22 mouse cellular contexts compared by ENCODE assay signal in the genomic region with DNA sequence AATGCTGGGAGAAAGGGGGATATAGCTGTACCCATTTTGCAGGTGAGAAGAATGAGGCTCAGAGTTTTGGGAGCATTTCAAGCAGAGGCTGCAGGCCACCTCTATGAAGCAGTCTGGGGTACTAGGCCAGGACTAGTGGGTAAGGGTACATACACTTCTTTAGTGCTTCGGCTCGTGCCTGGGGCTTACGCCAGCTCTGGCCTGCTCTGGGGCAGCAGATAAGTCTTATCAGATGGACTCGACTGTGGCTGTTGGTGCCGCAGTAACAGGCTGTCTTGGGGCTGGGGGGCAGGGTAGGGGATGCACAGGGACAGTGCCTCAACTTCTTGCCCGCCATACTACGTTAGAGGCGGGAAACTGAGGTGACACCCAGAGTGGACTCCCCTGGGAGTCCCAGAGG. TPM values are rescaled to one million over a fixed set of nuclear protein-coding genes. Genes with fewer than 3 reads are reported as not detected.
A peak's percentile ranks its signal among the peaks of the same experiment; 100 is the strongest.
DNase-seq lines count a peak whose midpoint lies in the region; ATAC-seq and TF ChIP-seq lines count a peak whose summit lies in the region.
"Had no signal": no experiment of that assay in that cellular context is flagged by ENCODE, and none has a peak within 500 bp of the region (broad histone marks: within the 10 kb centered on the region; RNA-seq: fewer than 3 reads in every experiment).

No protein-coding gene starts in this region.

- peak; percentile 85 for ATAC-seq in liver, embryonic 11.5 days (replicated peaks; ENCODE audit: low FRiP score)
- ATAC-seq in megakaryocyte progenitor cell, adult 5-6 weeks (replicated peaks; ENCODE audit: poor library complexity), result peak; percentile 48
- no peak for ATAC-seq in hindbrain, postnatal 0 days
- ATAC-seq: forebrain, embryonic 14.5 days; hindbrain, embryonic 16.5 days had no signal

- TF ChIP-seq POLR2A in MEL (IDR thresholded peaks at IDR 0.05; ENCODE audit: control insufficient read depth in 1 of 2, insufficient read depth in 1 of 2, low read depth in 1 of 2, low read length in 2 of 2, poor library complexity in 1 of 2), result peak in 1 of 2 experiments; percentile 15; a peak in 1 of 4 replicates

- H3K4me1 ChIP-seq in heart, embryonic 10.5 days, result no peaks in the 10 kb centered on the region
- H3K4me1 ChIP-seq in MEL (ENCODE audit: control insufficient read depth in 1 of 2, insufficient read depth in 2 of 2, low read length in 2 of 2), result peaks cover 29 to 51% of the 10 kb centered on the region in 2 experiments
- H3K4me1 ChIP-seq in liver, embryonic 11.5 days (replicated peaks; ENCODE audit: control insufficient read depth, insufficient read depth, low read length), result peaks cover 10% of the 10 kb centered on the region
- H3K4me1 ChIP-seq in hindbrain, postnatal 0 days (ENCODE audit: insufficient read depth, low read length), result no peaks in the 10 kb centered on the region
- H3K4me1 ChIP-seq: neural tube, embryonic 15.5 days had no signal

- peaks cover 48% of the 10 kb centered on the region for H3K79me2 ChIP-seq in MEL (ENCODE audit: control insufficient read depth, insufficient read depth, low read length, poor library complexity)

- TF ChIP-seq RAD21 in MEL (IDR thresholded peaks at IDR 0.05; ENCODE audit: low read depth, low read length), result no peak

- H3K9ac ChIP-seq in MEL (ENCODE audit: control insufficient read depth, low read depth, low read length, poor library complexity, severe bottlenecking), result peak overlapping the region; percentile 79
- H3K9ac ChIP-seq in liver, embryonic 11.5 days (ENCODE audit: low read depth, low read length), result peak overlapping the region; percentile 75
- H3K9ac ChIP-seq in hindbrain, postnatal 0 days (replicated peaks; ENCODE audit: low read length), result no peak overlapping the region
- H3K9ac ChIP-seq: lung, embryonic 14.5 days; neural tube, embryonic 15.5 days had no signal

- no peak for TF ChIP-seq EP300 in MEL (IDR thresholded peaks at IDR 0.05; ENCODE audit: low read depth in 1 of 2, low read length in 2 of 2)

- H3K27ac ChIP-seq in heart, embryonic 10.5 days, result no peak overlapping the region
- H3K27ac ChIP-seq in MEL (ENCODE audit: control insufficient read depth, low read depth, low read length), result peak overlapping the region; percentile 98
- peak overlapping the region; percentile 77 for H3K27ac ChIP-seq in liver, embryonic 11.5 days (ENCODE audit: low read depth, low read length)
- H3K27ac ChIP-seq in hindbrain, postnatal 0 days, result no peak overlapping the region
- H3K27ac ChIP-seq: neural tube, embryonic 15.5 days had no signal

- TF ChIP-seq CTCF in MEL (IDR thresholded peaks at IDR 0.05 in 2 of 3, conservative IDR thresholded peaks at IDR 0.05 in 1 of 3; ENCODE audit: control insufficient read depth in 1 of 3, insufficient read depth in 1 of 3, low read depth in 2 of 3, low read length in 3 of 3, poor library complexity in 1 of 3, severe bottlenecking in 1 of 3), result no peak
- no peak for TF ChIP-seq CTCF in hindbrain, postnatal 0 days (IDR thresholded peaks at IDR 0.05; ENCODE audit: low read depth)

- 0 out of 2 replicates have a peak overlapping the region, but pooled peaks have one; percentile 12 for H3K4me3 ChIP-seq in heart, embryonic 10.5 days
- peak overlapping the region; percentile 62 to 73 for H3K4me3 ChIP-seq in MEL (ENCODE audit: control insufficient read depth in 1 of 2, insufficient read depth in 1 of 2, low read depth in 2 of 2, low read length in 2 of 2)
- peak overlapping the region; percentile 45 for H3K4me3 ChIP-seq in liver, embryonic 11.5 days (ENCODE audit: low read depth, low read length)
- H3K4me3 ChIP-seq in hindbrain, postnatal 0 days (ENCODE audit: low read length), result no peak overlapping the region
- H3K4me3 ChIP-seq: neural tube, embryonic 15.5 days had no signal

- no peaks in the 10 kb centered on the region for H3K36me3 ChIP-seq in heart, embryonic 10.5 days
- peaks cover 0 to 49% of the 10 kb centered on the region in 2 experiments; a peak in 2 of 4 replicates for H3K36me3 ChIP-seq in MEL (ENCODE audit: control insufficient read depth in 1 of 2, insufficient read depth in 2 of 2, low read length in 2 of 2)
- no peaks in the 10 kb centered on the region for H3K36me3 ChIP-seq in liver, embryonic 11.5 days (ENCODE audit: control insufficient read depth, insufficient read depth, low read length)
- H3K36me3 ChIP-seq in hindbrain, postnatal 0 days (ENCODE audit: insufficient read depth, low read length), result no peaks in the 10 kb centered on the region
- H3K36me3 ChIP-seq: neural tube, embryonic 15.5 days had no signal

- 50% methylated on average over 8 of the region's 8 CpGs for WGBS in heart, embryonic 10.5 days
- WGBS in liver, embryonic 11.5 days, result 42% methylated on average over 8 of the region's 8 CpGs
- WGBS in hindbrain, postnatal 0 days, result 90% methylated on average over 8 of the region's 8 CpGs

- intact Hi-C loops in left cerebral cortex, postnatal 25 days (cut with DNase I), result no loop called here

- no peak for DNase-seq in heart, embryonic 10.5 days (ENCODE audit: low spot score)
- DNase-seq in heart, adult 11 months, result no peak
- DNase-seq in MEL (ENCODE audit: low read depth, low spot score), result peak; percentile 94
- DNase-seq in liver, embryonic 11.5 days (ENCODE audit: low spot score), result no peak
- DNase-seq in left cerebral cortex, postnatal 25 days (ENCODE audit: low spot score in 2 of 2), result no peak
- no peak for DNase-seq in hindbrain, postnatal 0 days (ENCODE audit: low spot score)
- DNase-seq in cerebellum, adult 8-10 months, result no peak
- DNase-seq: cerebellum, adult 18-20 months; kidney, adult 2 months; kidney, postnatal 4 days; left cerebral cortex, postnatal 4 days; lung, embryonic 14.5 days; thymus, postnatal 14 days had no signal

- no peaks in the 10 kb centered on the region for H3K9me3 ChIP-seq in heart, embryonic 10.5 days
- no peaks in the 10 kb centered on the region for H3K9me3 ChIP-seq in MEL (replicated peaks; ENCODE audit: insufficient read depth, low read length)
- H3K9me3 ChIP-seq in liver, embryonic 11.5 days (ENCODE audit: control insufficient read depth, low read length), result no peaks in the 10 kb centered on the region
- no peaks in the 10 kb centered on the region for H3K9me3 ChIP-seq in hindbrain, postnatal 0 days (ENCODE audit: low read length)
- H3K9me3 ChIP-seq: neural tube, embryonic 15.5 days had no signal

- no peaks in the 10 kb centered on the region for H3K27me3 ChIP-seq in heart, embryonic 10.5 days (ENCODE audit: insufficient read depth, poor library complexity, severe bottlenecking)
- H3K27me3 ChIP-seq in MEL (ENCODE audit: control insufficient read depth in 1 of 2, insufficient read depth in 2 of 2, low read length in 2 of 2), result no peaks in the 10 kb centered on the region
- no peaks in the 10 kb centered on the region for H3K27me3 ChIP-seq in liver, embryonic 11.5 days (replicated peaks; ENCODE audit: control insufficient read depth, insufficient read depth, low read length)
- H3K27me3 ChIP-seq in hindbrain, postnatal 0 days (ENCODE audit: insufficient read depth, low read length), result no peaks in the 10 kb centered on the region
- H3K27me3 ChIP-seq: neural tube, embryonic 15.5 days had no signal

- peak overlapping the region; percentile 62 for H3K4me2 ChIP-seq in liver, embryonic 11.5 days
- no peak overlapping the region for H3K4me2 ChIP-seq in hindbrain, postnatal 0 days (ENCODE audit: low read depth, low read length)
- H3K4me2 ChIP-seq: lung, embryonic 14.5 days; neural tube, embryonic 15.5 days had no signal

RNA-seq across cellular contexts. Expression of a gene that starts 9.6 kb away (rescaled TPM):
- 18.0 and 20.2 TPM in 2 replicates for polyA plus RNA-seq in heart, embryonic 10.5 days (2016; fragmentation: Nextera tagmentation; extraction: Ambion mirVana)
- total RNA-seq in MEL (2012; rRNA removed), result 321 and 385 TPM in 2 replicates
- polyA plus RNA-seq in MEL (2012; ENCODE audit: insufficient read depth in 1 of 2, insufficient read length in 2 of 2, low read depth in 1 of 2, low replicate concordance in 2 of 2, missing spikeins in 1 of 2), result 100 to 1,000 TPM; 128 to 496 TPM
- polyA plus RNA-seq in liver, embryonic 11.5 days (2014; fragmentation: Nextera tagmentation; extraction: Ambion mirVana), result 157 and 162 TPM in 2 replicates
- total RNA-seq in megakaryocyte progenitor cell, adult 5-6 weeks (2015), result 10.7 and 26.3 TPM in 2 replicates
- total RNA-seq in megakaryocyte progenitor cell, adult 5-6 weeks (2017), result 8.7 and 20.8 TPM in 2 replicates
- not detected for total RNA-seq in left cerebral cortex, postnatal 25 days (2021)
- total RNA-seq in hindbrain, postnatal 0 days (2014; rRNA removed), result not detected in 2 replicates
- not detected in 2 replicates for polyA plus RNA-seq in hindbrain, postnatal 0 days (2015; fragmentation: Nextera tagmentation; extraction: Ambion mirVana)
- total RNA-seq: layer of hippocampus, postnatal 25 days; left cerebral cortex, postnatal 4 days had no signal
- polyA plus RNA-seq: cortical plate, adult 2 months; neural tube, embryonic 15.5 days had no signal

RNA-seq across cellular contexts. Expression of a gene that starts 20.5 kb away (rescaled TPM):
- 36.4 and 36.9 TPM in 2 replicates for polyA plus RNA-seq in heart, embryonic 10.5 days (2016; fragmentation: Nextera tagmentation; extraction: Ambion mirVana)
- total RNA-seq in MEL (2012; rRNA removed), result 6.3 and 7.8 TPM in 2 replicates
- polyA plus RNA-seq in MEL (2012; ENCODE audit: insufficient read depth in 1 of 2, insufficient read length in 2 of 2, low read depth in 1 of 2, low replicate concordance in 2 of 2, missing spikeins in 1 of 2), result 10 to 100 TPM in 1 of 2 experiments, not detected in 1; 19.7 TPM
- polyA plus RNA-seq in liver, embryonic 11.5 days (2014; fragmentation: Nextera tagmentation; extraction: Ambion mirVana), result 21.1 and 22.5 TPM in 2 replicates
- 9.2 and 10.4 TPM in 2 replicates for total RNA-seq in megakaryocyte progenitor cell, adult 5-6 weeks (2015)
- 6.5 and 7.6 TPM in 2 replicates for total RNA-seq in megakaryocyte progenitor cell, adult 5-6 weeks (2017)
- total RNA-seq in left cerebral cortex, postnatal 25 days (2021), result 10 to 100 TPM; 49.9 to 50.4 TPM
- 97.9 and 105 TPM in 2 replicates for total RNA-seq in hindbrain, postnatal 0 days (2014; rRNA removed)
- 54.5 and 57.4 TPM in 2 replicates for polyA plus RNA-seq in hindbrain, postnatal 0 days (2015; fragmentation: Nextera tagmentation; extraction: Ambion mirVana)

RNA-seq across cellular contexts. Expression of a gene that starts 39.8 kb away (rescaled TPM):
- polyA plus RNA-seq in heart, embryonic 10.5 days (2016; fragmentation: Nextera tagmentation; extraction: Ambion mirVana), result not detected in 2 replicates
- not detected in 2 replicates for total RNA-seq in MEL (2012; rRNA removed)
- not detected for polyA plus RNA-seq in MEL (2012; ENCODE audit: insufficient read depth in 1 of 2, insufficient read length in 2 of 2, low read depth in 1 of 2, low replicate concordance in 2 of 2, missing spikeins in 1 of 2)
- not detected in 2 replicates for polyA plus RNA-seq in liver, embryonic 11.5 days (2014; fragmentation: Nextera tagmentation; extraction: Ambion mirVana)
- total RNA-seq in megakaryocyte progenitor cell, adult 5-6 weeks (2015), result not detected in 2 replicates
- not detected in 2 replicates for total RNA-seq in megakaryocyte progenitor cell, adult 5-6 weeks (2017)
- not detected for total RNA-seq in left cerebral cortex, postnatal 25 days (2021)
- total RNA-seq in hindbrain, postnatal 0 days (2014; rRNA removed), result not detected in 2 replicates
- not detected in 2 replicates for polyA plus RNA-seq in hindbrain, postnatal 0 days (2015; fragmentation: Nextera tagmentation; extraction: Ambion mirVana)
- total RNA-seq: gastrocnemius, postnatal 4 days; layer of hippocampus, postnatal 25 days; left cerebral cortex, postnatal 4 days had no signal
- polyA plus RNA-seq: cortical plate, adult 2 months; embryonic facial prominence, embryonic 14.5 days; forebrain, embryonic 14.5 days; heart, embryonic 16.5 days; hindbrain, embryonic 16.5 days; kidney, adult 2 months; lung, embryonic 14.5 days had no signal

RNA-seq across cellular contexts. Expression of a gene that starts 48.6 kb away (rescaled TPM):
- 0.12 and 0.60 TPM in 2 replicates for polyA plus RNA-seq in heart, embryonic 10.5 days (2016; fragmentation: Nextera tagmentation; extraction: Ambion mirVana)
- not detected in 2 replicates for total RNA-seq in MEL (2012; rRNA removed)
- not detected for polyA plus RNA-seq in MEL (2012; ENCODE audit: insufficient read depth in 1 of 2, insufficient read length in 2 of 2, low read depth in 1 of 2, low replicate concordance in 2 of 2, missing spikeins in 1 of 2)
- 0.56 and 0.67 TPM in 2 replicates for polyA plus RNA-seq in liver, embryonic 11.5 days (2014; fragmentation: Nextera tagmentation; extraction: Ambion mirVana)
- not detected in 2 replicates for total RNA-seq in megakaryocyte progenitor cell, adult 5-6 weeks (2015)
- total RNA-seq in megakaryocyte progenitor cell, adult 5-6 weeks (2017), result not detected in 2 replicates
- total RNA-seq in left cerebral cortex, postnatal 25 days (2021), result 100 to 1,000 TPM; 397 to 420 TPM
- 124 and 154 TPM in 2 replicates for total RNA-seq in hindbrain, postnatal 0 days (2014; rRNA removed)
- 465 and 477 TPM in 2 replicates for polyA plus RNA-seq in hindbrain, postnatal 0 days (2015; fragmentation: Nextera tagmentation; extraction: Ambion mirVana)

RNA-seq across cellular contexts. Expression of a gene that starts 50.1 kb away (rescaled TPM):
- not detected in 2 replicates for polyA plus RNA-seq in heart, embryonic 10.5 days (2016; fragmentation: Nextera tagmentation; extraction: Ambion mirVana)
- not detected in 2 replicates for total RNA-seq in MEL (2012; rRNA removed)
- polyA plus RNA-seq in MEL (2012; ENCODE audit: insufficient read depth in 1 of 2, insufficient read length in 2 of 2, low read depth in 1 of 2, low replicate concordance in 2 of 2, missing spikeins in 1 of 2), result under 1 TPM in 1 of 2 experiments, not detected in 1; 0.11 TPM
- polyA plus RNA-seq in liver, embryonic 11.5 days (2014; fragmentation: Nextera tagmentation; extraction: Ambion mirVana), result 0.29 and 0.53 TPM in 2 replicates
- total RNA-seq in megakaryocyte progenitor cell, adult 5-6 weeks (2015), result not detected in 2 replicates
- total RNA-seq in megakaryocyte progenitor cell, adult 5-6 weeks (2017), result not detected in 2 replicates
- not detected for total RNA-seq in left cerebral cortex, postnatal 25 days (2021)
- 1.9 TPM in 1 of 2 replicates, not detected in the other for total RNA-seq in hindbrain, postnatal 0 days (2014; rRNA removed)
- polyA plus RNA-seq in hindbrain, postnatal 0 days (2015; fragmentation: Nextera tagmentation; extraction: Ambion mirVana), result 0.38 and 1.2 TPM in 2 replicates
- total RNA-seq: gastrocnemius, postnatal 4 days; left cerebral cortex, postnatal 4 days had no signal
- polyA plus RNA-seq: embryonic facial prominence, embryonic 14.5 days; lung, embryonic 14.5 days had no signal

Comparison
In these comparisons a context has a peak if more than half of its experiments do, and no peak if none do; other contexts are left out.
1. H3K27ac ChIP-seq: peak in MEL (single experiment) and liver, embryonic 11.5 days (single experiment); none in heart, embryonic 10.5 days (single experiment) and hindbrain, postnatal 0 days (single experiment).
2. RNA of a gene that starts 9.6 kb away (total RNA-seq): 321 to 385 TPM in MEL; 8.7 to 26.3 TPM in megakaryocyte progenitor cell, adult 5-6 weeks, not detected in left cerebral cortex, postnatal 25 days and not detected in hindbrain, postnatal 0 days; every median in the first group is over 10 times any median in the second.